Mouse (Mus musculus): ENCODE results near the gene Boll.
"Not testable (repeated sequence)": the region's sequence is repeated elsewhere in the genome, so short reads cannot be mapped to it uniquely, and the experiment has no call there.

Gene Boll

GRCm38 (mm10) chr1:55363044-55363565 is at the start of gene Boll:
Gene Boll (minus strand): TSS chr1:55363469.
- peak; percentile 62 for DNase-seq (ENCODE audit: low spot score)

- no peak for DNase-seq (ENCODE audit: low spot score)
Observed at GRCm38 (mm10) chr1:55412569-55412968, 49.3 kb upstream of the Boll start.

DNA sequence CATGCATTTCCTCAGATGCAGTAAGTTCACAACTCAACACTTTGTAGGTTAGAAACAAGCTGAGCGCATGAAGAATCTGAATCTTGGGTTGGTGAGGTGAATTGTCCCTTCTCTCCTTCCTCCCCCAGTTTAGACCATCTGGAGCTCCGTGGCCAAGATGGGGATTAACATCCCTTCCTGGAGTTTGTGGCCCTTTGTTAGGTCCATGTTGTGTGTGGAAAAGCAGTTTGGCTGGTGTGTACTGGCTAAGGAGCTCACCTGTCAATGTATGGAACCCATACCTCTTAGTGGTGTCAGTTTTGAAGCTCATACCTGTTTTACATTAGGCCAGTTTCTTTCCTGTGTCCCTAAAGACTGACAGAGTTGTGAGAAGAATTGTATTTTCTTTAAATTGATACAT is 47.8 kb upstream of the Boll start:
- no peak for DNase-seq (ENCODE audit: low spot score)

GRCm38 (mm10) chr1:55410670-55411069 is 47.4 kb upstream of the Boll start:
- no peak for DNase-seq (ENCODE audit: low spot score)

DNA sequence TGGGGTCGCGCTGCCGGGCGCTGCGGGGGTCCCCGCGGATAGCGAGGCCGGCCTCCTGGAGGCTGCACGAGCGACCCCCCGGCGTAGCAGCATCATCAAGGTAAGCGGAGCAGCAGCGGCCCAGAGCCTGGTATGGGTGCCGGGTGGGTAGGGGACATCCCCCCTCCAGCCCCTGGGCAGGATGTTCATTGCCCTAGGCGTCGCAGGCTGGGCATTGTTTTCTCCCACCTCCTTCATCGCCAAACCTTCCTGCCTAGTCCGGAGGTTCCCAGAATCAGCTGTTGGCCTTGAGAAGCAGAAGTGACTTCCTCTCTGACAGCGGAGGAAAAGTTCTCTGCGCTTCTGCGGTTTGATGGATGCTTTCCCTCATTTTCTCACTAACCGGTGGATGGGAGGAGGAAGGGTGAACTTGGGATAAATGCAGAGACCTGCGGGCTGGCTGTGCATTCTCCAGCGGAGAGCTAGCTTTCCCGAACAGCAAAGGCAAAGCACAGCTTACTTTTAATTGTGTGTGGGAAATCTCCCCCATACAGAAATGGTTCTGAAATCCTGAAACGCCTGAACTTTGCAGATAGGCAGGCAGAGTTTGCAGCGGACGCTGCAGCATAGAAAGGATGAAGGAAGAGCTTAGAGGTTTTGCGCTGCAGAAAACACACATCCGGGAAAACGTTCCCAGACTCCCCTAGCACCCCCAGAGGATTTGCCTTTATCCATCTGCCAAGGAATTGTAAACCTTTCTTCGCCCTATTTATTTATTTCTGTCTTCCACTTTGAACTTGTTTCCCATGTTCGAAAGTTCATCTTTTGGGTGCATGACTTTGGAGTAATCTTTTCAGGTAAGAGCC is 43.5 kb upstream of the Boll start:
- DNase-seq (ENCODE audit: low spot score) = no peak

DNA sequence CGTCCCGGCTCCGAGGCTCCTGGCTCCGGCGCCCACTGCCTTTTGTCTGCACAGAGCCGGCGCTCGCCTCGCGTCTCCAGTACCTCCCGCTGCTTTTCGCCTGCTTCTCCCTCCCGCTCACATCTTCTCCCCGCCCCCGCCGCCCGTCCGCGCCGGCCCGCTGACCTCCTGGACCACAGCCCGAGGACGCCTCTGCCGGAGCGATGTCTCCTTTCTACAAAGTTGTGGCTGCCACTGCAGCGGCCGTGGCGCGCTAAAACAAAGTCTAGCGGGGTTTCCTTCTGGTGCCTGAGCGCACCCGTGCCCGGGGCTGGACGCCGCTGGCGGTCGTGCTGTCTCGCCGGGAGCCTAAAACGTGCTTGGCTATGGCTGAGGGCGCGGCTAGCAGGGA is 42.7 kb upstream of the Boll start:
- DNase-seq (ENCODE audit: low spot score) = no peak

GRCm38 (mm10) chr1:55405272-55406022 is 42.2 kb upstream of the Boll start, which contains the start of gene Plcl1:
Gene Plcl1 (plus strand): TSS chr1:55405921.
- peak; percentile 68 for DNase-seq (ENCODE audit: low spot score)

DNA sequence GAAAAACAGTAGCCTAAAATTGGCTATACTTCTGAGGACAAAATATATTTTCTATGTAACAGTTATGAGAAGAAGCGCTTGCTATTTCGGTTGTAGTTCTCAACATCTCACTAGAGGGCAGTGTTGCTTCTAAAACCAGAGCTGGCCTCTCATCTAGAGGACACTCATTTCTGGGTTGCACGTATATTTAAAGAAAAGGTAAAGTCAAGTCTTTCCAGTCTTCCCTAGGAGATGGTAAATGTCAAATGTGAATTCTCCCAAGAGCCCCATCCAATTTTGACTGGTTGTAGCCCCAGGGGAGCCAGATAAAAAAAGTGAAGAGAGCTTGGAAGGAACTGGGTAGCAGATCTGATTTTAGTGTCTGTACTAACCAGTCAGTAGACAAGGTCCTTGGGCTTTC is 41.2 kb upstream of the Boll start:
- DNase-seq (ENCODE audit: low spot score) = no peak

GRCm38 (mm10) chr1:55399891-55400290 is 36.6 kb upstream of the Boll start:
- DNase-seq (ENCODE audit: low spot score) = no peak

GRCm38 (mm10) chr1:55383114-55383773 is 20.0 kb upstream of the Boll start:
- no peak for DNase-seq (ENCODE audit: low spot score)

GRCm38 (mm10) chr1:55380527-55380926 is 17.3 kb upstream of the Boll start:
- DNase-seq (ENCODE audit: low spot score) = no peak

DNA sequence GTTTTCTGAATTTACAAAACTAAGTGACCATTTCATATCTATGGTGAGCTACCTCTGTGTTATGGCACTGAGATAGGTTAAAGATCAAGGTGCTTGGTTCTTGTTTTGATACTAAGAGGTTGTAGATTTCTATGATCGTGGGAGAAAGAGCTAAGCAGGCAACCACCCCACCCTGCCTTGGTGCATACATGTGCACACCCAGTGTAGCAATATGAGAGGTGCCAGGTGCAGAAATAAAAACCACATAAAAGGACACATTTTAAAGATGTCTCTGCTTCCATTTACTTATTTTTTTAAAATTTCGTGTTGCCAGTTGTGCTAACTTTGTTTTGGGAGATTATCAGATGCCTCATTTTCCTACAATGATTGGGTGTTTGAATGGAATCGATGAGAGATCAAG is 9.4 kb upstream of the Boll start:
- no peak for DNase-seq (ENCODE audit: low spot score)

- peak; percentile 48 for DNase-seq (ENCODE audit: low spot score)
Observed at GRCm38 (mm10) chr1:55363586-55363985, 317 bp upstream of the Boll start.

DNA sequence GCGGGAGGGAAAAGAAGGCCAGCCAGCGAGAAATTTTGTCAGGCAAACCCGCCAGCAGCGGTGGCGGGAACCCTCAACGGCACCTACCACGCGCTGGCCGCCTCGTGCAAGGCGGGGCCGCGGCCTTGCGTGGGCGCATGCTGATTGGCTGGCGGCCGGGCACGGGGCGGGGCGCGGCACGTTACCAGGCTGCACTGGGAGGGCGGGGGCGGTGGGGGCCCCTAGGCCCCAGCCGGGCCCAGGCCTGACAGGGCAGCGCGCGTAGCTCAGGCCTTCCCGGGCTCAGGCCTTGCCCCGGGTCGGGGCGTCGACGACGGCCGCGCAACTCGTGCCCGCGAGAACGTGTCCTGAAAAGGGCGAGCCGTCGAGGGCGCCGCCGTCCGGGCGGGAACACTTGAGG is 635 bp downstream of the Boll start:
- DNase-seq (ENCODE audit: low spot score) = no peak

- not testable (repeated sequence) for DNase-seq (ENCODE audit: low spot score)
Observed at GRCm38 (mm10) chr1:55351914-55352313, 11.4 kb downstream of the Boll start.

DNA sequence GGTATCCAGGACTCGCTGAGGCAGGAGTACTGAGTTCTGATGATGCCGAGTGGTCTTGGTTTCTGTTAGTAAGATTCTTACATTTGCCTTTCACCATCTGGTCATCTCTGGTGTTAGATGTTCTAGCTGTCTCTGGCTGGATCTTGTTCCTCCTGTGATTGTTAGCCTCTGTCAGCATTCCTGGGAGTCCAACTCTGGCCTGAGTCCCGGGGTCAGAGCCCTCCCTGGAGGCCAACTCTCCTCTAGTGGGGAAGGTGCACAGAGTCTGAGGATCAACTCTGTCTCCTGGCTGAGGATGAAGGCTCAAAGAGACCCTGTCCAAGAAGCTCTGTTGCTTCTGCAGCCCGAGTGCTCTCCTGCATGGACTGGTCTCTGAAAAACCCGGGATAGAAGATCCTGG is 37.8 kb downstream of the Boll start:
- not testable (repeated sequence) for DNase-seq (ENCODE audit: low spot score)

DNA sequence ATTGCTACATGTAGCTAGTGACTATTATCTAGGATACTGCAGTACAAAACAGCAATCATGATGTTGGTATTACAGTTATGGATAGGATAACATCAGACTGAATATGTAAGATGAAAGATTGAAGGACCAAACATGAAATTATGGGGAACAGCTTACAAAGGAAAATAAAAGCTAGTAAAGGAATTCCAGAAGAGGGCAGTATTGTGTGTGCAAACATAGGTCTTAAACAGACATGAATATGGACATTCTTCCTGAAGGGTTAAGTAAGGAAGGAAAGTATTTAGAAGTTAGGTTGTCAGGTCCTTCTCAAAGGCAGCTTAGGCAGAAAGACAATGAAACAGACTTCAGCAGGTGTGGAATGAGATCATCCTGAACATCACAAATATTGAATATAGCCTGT is 62.2 kb downstream of the Boll start:
- DNase-seq (ENCODE audit: low spot score) = no peak

DNA sequence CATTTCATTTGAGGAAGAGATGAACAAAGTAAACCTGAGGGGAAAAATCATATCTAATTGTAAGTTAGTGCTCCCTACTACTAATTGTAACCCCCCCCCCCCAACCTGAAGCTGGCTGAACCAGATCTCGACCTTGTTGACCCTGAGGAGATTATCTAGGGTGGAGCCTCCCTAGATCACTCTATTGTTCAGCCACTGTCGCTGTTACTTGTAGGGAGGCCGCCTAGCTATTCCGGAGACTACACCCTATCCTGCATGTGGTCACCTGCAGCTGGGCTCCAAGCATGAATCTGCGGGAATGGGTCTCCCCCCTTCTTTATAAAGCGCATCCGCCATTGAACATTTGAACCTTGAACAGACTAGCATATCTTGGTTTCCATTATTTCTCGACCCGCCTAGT is 84.2 kb downstream of the Boll start:
- DNase-seq (ENCODE audit: low spot score) = no peak

DNA sequence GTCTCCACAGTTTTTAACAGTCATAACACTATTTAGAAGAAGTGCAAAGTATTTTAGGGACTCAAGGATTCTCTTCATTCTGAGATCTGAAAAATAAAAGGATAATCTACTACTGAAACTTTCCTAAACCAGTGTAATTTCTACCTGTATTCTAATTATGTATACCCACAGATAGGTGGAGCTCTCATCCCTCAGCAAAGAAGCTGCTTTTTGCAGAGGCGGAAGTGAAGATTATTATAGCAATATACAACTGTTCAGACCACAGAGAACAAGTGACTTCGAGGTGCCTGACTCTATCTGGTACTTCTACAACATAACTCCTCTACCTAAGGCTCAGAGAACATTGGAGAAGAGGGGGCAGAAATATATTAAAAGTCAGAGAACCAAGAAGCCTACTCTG is 97.8 kb downstream of the Boll start:
- no peak for DNase-seq (ENCODE audit: low spot score)

GRCm38 (mm10) chr1:55264385-55264784 is 98.9 kb downstream of the Boll start:
- DNase-seq (ENCODE audit: low spot score) = no peak

GRCm38 (mm10) chr1:55246374-55246773 is 116.9 kb downstream of the Boll start:
- DNase-seq (ENCODE audit: low spot score) = no peak

DNA sequence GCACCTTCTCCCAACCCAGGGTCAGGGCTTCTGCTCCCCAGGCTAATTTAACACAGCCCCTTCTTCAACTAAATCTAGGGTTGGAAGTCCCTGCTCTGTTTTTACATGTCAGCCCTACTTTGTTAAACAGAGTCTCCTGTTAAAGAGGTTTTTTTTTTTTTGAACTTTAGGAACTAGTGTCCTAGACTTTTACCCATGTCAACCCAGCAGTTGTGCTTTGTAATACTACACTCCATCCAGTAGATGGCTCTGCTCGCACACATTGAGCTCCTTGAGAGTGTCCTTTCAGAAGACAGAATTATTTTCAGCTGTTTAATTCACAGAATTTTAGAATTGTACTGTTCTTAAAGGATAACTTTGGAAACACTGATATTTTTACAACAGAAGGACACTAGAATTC is 124.0 kb downstream of the Boll start:
- no peak for DNase-seq (ENCODE audit: low spot score)

DNA sequence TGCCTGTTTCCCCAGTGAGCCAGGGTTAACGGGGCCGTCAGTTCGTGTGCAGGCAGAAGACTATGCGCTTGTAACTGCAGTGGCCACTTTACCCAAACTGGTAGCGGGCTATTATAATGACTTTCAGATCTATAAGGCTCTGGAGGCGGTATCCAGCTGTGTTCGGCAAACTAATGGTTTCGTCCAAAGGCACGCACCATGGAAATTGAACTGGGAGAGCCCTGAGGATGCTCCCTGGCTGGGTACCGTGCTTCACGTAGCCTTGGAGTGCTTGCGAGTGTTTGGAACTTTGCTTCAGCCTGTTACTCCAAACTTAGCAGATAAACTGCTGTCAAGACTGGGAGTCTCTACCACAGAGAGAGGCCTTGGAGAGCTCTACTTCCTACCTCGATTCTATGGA is 124.8 kb downstream of the Boll start:
- peak; percentile 7 for DNase-seq (ENCODE audit: low spot score)

Data from spleen, adult 12 weeks (tissue).